Mouse (Mus musculus) colon, adult 2 months (tissue): Measurements from ENCODE around the gene Hbb-bt. TPM values are rescaled to one million over a fixed set of nuclear protein-coding genes. Genes with fewer than 3 reads are reported as not detected.

Experiments
- polyA plus RNA-seq: library from polyadenylated mRNA; depleted of rRNA; stranded (reverse); fragments of >200 nt; gene quantifications from 2 replicates; pipeline ENCODE4 v1.2.3, GENCODE M21; 2012; rRNA removed

Hbb-bt gene
- polyA plus RNA-seq = 19.7 and 97.2 TPM in 2 replicates

GRCm38 (mm10) chr7:103813766-103814165 is at the start of gene Hbb-bt:
TSS of gene Hbb-bt (minus strand) at chr7:103813996.

DNA sequence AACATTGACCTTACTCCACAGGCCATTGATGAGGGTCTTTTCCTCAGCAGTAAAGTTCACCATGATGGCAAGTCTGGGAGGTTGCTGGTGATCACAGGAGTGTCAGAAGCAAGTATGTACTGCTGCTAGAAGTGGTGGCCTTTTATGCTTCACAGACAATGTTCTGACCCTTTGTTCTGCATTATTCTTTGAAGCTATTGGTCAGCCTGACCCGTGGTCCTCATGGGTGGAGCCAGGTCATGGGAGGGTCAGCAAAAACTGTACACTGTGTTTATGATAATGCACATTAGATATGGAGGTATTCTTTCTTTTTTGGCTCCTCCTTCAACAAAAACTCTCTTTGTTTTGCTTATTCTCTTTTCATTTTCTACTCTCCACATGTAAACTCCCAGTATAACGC is 39.3 kb upstream of the Hbb-bt start, which contains the start of gene Hbb-y:
Hbb-y (minus strand) TSS at position 127 of the 400 bp plus-strand sequence.

GRCm38 (mm10) chr7:103843034-103843433 is 29.2 kb upstream of the Hbb-bt start, which contains the start of gene Hbb-bh1:
TSS of gene Hbb-bh1 (minus strand) at chr7:103843164.

DNA sequence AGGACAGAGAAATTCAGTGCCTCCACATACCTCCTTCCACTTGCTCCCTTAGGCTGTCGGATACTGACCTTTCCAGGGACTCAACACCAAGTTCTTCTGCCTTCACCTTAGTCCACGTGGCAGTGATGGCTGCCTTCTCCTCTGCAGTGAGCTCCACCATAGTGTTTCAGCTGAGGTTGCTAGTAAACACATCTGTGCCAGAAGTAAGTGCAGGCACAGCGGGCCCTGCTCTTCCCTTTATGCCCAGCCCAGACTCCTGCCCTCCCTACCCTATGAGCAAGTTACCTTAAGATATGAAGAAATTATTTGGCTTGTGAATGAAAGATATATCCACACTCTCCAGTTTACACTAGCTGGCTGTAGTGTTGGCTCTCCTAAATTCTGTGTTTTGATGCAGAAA is 26.5 kb upstream of the Hbb-bt start, which contains the start of gene Hbb-bh2:
Hbb-bh2 (minus strand) TSS at position 253 of the 400 bp plus-strand sequence.

GRCm38 (mm10) chr7:103827808-103828207 is 14.0 kb upstream of the Hbb-bt start, which contains the start of gene Hbb-bs:
TSS of gene Hbb-bs (minus strand) at chr7:103828096.

GRCm38 (mm10) chr7:103791721-103792120 is 22.1 kb downstream of the Hbb-bt start, which contains the start of gene Olfr67:
TSS of gene Olfr67 (minus strand) at chr7:103791821.

GRCm38 (mm10) chr7:103779598-103779997 is 34.2 kb downstream of the Hbb-bt start, which contains the start of gene Olfr68:
TSS of gene Olfr68 (minus strand) at chr7:103779698.

GRCm38 (mm10) chr7:103771494-103771893 is 42.3 kb downstream of the Hbb-bt start, which contains the start of gene Olfr69:
TSS of gene Olfr69 (minus strand) at chr7:103771594.

Other genes with a start within 250 kb of the Hbb-bt start
- gene Olfr616, start 244.9 kb downstream of the Hbb-bt start, polyA plus RNA-seq = not detected in 2 replicates
- not detected in 2 replicates for gene Olfr617, start 240.9 kb downstream of the Hbb-bt start, polyA plus RNA-seq
- not detected in 2 replicates for gene Olfr618, start 223.9 kb downstream of the Hbb-bt start, polyA plus RNA-seq
- gene Olfr619, start 213.4 kb downstream of the Hbb-bt start, polyA plus RNA-seq = not detected in 2 replicates
- gene Olfr620, start 201.5 kb downstream of the Hbb-bt start, polyA plus RNA-seq = not detected in 2 replicates
- gene Olfr622, start 171.3 kb downstream of the Hbb-bt start, polyA plus RNA-seq = not detected in 2 replicates
- not detected in 2 replicates for gene Olfr623, start 150.3 kb downstream of the Hbb-bt start, polyA plus RNA-seq
- gene Olfr624, start 142.8 kb downstream of the Hbb-bt start, polyA plus RNA-seq = not detected in 2 replicates
- gene Olfr625-ps1, start 131.3 kb downstream of the Hbb-bt start, polyA plus RNA-seq = not detected in 2 replicates
- not detected in 2 replicates for gene Olfr243, start 99.3 kb downstream of the Hbb-bt start, polyA plus RNA-seq
- gene Olfr628, start 83.6 kb downstream of the Hbb-bt start, polyA plus RNA-seq = not detected in 2 replicates
- not detected in 2 replicates for gene Olfr629, start 69.1 kb downstream of the Hbb-bt start, polyA plus RNA-seq
- gene Olfr630, start 56.7 kb downstream of the Hbb-bt start, polyA plus RNA-seq = not detected in 2 replicates
- gene Olfr69, start 42.4 kb downstream of the Hbb-bt start, polyA plus RNA-seq = not detected in 2 replicates
- gene Olfr68, start 34.3 kb downstream of the Hbb-bt start, polyA plus RNA-seq = not detected in 2 replicates
- not detected in 2 replicates for gene Olfr67, start 22.2 kb downstream of the Hbb-bt start, polyA plus RNA-seq
- gene Hbb-bs, start 14.1 kb upstream of the Hbb-bt start, polyA plus RNA-seq = 178 and 1,004 TPM in 2 replicates
- gene Hbb-bh2, start 26.5 kb upstream of the Hbb-bt start, polyA plus RNA-seq = not detected in 2 replicates
- gene Hbb-bh1, start 29.2 kb upstream of the Hbb-bt start, polyA plus RNA-seq = not detected in 2 replicates
- gene Hbb-y, start 39.2 kb upstream of the Hbb-bt start, polyA plus RNA-seq = not detected in 2 replicates
- gene Olfr66, start 72.3 kb upstream of the Hbb-bt start, polyA plus RNA-seq = not detected in 2 replicates
- gene Olfr64, start 80.5 kb upstream of the Hbb-bt start, polyA plus RNA-seq = not detected in 2 replicates
- not detected in 2 replicates for gene Olfr65, start 89.5 kb upstream of the Hbb-bt start, polyA plus RNA-seq
- 0.12 TPM in 1 of 2 replicates, not detected in the other for gene Olfr631, start 114.8 kb upstream of the Hbb-bt start, polyA plus RNA-seq
- not detected in 2 replicates for gene Olfr632, start 120.4 kb upstream of the Hbb-bt start, polyA plus RNA-seq
- not detected in 2 replicates for gene Olfr633, start 130.4 kb upstream of the Hbb-bt start, polyA plus RNA-seq
- gene Olfr635, start 157.2 kb upstream of the Hbb-bt start, polyA plus RNA-seq = not detected in 2 replicates
- gene Olfr638, start 184.8 kb upstream of the Hbb-bt start, polyA plus RNA-seq = not detected in 2 replicates
- gene Olfr639, start 203.3 kb upstream of the Hbb-bt start, polyA plus RNA-seq = not detected in 2 replicates
- gene Olfr640, start 211.6 kb upstream of the Hbb-bt start, polyA plus RNA-seq = not detected in 2 replicates
- gene Olfr641, start 221.4 kb upstream of the Hbb-bt start, polyA plus RNA-seq = not detected in 2 replicates
- not detected in 2 replicates for gene Olfr642, start 238.7 kb upstream of the Hbb-bt start, polyA plus RNA-seq
- gene 4930516K23Rik, start 247.4 kb upstream of the Hbb-bt start, polyA plus RNA-seq = not detected in 2 replicates